Mouse (Mus musculus): ENCODE measurements around the gene Tbc1d20. TPM values are rescaled to one million over a fixed set of nuclear protein-coding genes. Genes with fewer than 3 reads are reported as not detected.
A peak's percentile ranks its signal among the peaks of the same experiment; 100 is the strongest.

The Tbc1d20 gene
- polyA plus RNA-seq, 1 experiment: 27.9 TPM

DNA sequence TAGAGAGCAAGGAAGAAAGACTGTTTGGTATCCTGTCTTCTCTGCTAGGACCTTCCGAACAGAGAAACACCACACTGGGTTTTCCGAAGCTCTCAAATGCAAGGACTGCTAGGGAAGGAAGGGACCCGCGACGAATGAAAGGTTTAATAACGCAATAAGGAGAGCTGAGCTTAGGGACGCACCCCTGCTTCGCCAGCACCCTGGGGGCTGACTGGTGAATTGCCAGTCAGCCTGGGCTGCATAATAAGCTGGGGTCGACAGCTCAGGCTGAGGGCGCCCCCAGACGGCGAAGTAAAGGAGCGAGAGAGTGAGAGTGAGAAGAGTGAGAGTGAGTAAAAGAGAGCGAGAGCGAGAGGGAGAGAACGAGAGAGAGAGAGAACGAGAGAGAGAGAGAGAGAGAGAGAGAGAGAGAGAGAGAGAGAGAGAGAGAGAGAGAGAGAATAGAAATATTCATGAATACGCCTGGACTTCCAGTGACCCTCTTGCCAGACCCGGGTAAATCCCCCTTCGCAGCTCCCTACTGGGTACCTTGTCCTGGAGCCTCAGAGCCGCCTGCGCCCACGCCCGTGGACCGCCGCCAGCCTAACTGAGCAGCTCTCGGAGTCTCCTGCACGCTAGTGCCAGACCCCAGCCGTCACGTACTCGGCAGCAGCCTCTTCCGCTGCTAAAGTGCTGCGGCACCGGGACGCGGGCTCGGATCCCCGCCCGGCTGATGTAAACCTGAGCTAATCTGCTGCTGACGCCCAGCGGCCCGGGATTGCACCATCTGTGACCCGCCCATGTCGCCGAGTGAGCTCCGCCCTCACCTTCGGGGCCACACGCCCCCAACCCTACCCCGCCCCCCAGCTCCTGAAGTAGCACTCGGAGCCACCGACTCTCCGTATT is 49.9 kb downstream of the Tbc1d20 start, which contains the start of gene Trib3:
Trib3 (minus strand) TSS at position 704 of the 885 bp plus-strand sequence.
- peak within 1 kb of the TSS; percentile 74 for H3K4me3 ChIP-seq (replicated peaks; ENCODE audit: control insufficient read depth, low read depth, low read length)
- no peak within 1 kb of the TSS; the same call in 1 of the 2 replicates for H3K27ac ChIP-seq (ENCODE audit: control insufficient read depth, insufficient read depth, low read depth, low read length, poor library complexity)
- peak; percentile 70 for TF ChIP-seq CTCF (IDR thresholded peaks at IDR 0.05; ENCODE audit: control insufficient read depth, insufficient read depth, low read length)
- peak; percentile 35; the same call in 1 of the 2 replicates for TF ChIP-seq POLR2A (IDR thresholded peaks at IDR 0.05; ENCODE audit: borderline replicate concordance, control insufficient read depth, low read depth, low read length)
- no peaks in the 10 kb centered on the region; the same call in none of the 2 replicates for H3K4me1 ChIP-seq (ENCODE audit: control insufficient read depth, insufficient read depth, low read length)
- 1% methylated on average over 52 of the region's 52 CpGs for WGBS

DNA sequence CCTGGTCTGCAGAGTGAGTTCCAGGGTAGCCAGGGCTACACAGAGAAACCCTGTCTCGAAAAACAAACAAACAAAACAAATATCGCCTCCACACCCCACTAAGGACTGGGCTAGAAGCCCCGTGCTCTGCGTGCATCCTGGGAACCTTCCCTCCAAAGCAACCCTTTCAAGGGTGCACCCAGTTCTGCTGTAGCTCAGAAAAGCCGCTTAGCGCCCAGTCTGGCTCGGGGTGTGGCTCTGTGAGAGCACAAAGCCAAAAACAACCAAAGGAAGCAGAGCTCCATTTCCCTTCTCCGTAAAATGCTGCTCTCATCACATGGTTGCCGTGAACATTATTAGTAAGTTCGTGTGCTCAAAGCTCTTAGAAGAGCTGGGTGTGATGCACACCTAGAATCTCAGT is 50.7 kb downstream of the Tbc1d20 start:
- Histone ChIP-seq H3K27ac (ENCODE audit: control insufficient read depth, insufficient read depth, low read depth, low read length, poor library complexity) (no peak overlapping the region), H3K4me3 (replicated peaks; ENCODE audit: control insufficient read depth, low read depth, low read length) (peak overlapping the region; percentile 74), H3K4me1 (ENCODE audit: control insufficient read depth, insufficient read depth, low read length) (no peaks in the 10 kb centered on the region; the same call in none of the 2 replicates)
- no peak for TF ChIP-seq POLR2A (IDR thresholded peaks at IDR 0.05; ENCODE audit: borderline replicate concordance, control insufficient read depth, low read depth, low read length)
- TF ChIP-seq CTCF (IDR thresholded peaks at IDR 0.05; ENCODE audit: control insufficient read depth, insufficient read depth, low read length): no peak
- 9% methylated on average over 10 of the region's 10 CpGs for WGBS

DNA sequence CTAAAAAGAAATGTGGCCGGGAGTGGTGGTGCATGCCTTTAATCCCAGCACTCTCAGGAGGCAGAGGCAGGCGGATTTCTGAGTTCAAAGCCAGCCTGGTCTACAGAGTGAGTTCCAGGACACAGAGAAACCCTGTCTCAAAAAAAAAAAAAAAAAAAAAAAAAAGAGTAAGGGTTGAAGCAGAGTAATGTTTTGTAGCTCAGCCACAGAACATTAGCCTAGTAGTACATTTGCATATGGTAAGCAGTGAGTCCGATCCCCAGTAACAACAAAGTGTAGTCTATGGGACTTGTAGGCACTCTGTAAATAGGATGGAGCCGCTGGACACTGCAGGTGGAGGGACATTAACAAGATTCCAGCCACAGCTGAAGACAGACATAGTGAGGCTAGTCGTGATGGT is 51.3 kb downstream of the Tbc1d20 start:
- TF ChIP-seq CTCF (IDR thresholded peaks at IDR 0.05; ENCODE audit: control insufficient read depth, insufficient read depth, low read length) (no peak), POLR2A (IDR thresholded peaks at IDR 0.05; ENCODE audit: borderline replicate concordance, control insufficient read depth, low read depth, low read length) (no peak)
- WGBS: 82% methylated on average over 5 of the region's 5 CpGs
- Histone ChIP-seq H3K27ac (ENCODE audit: control insufficient read depth, insufficient read depth, low read depth, low read length, poor library complexity) (no peak overlapping the region), H3K4me3 (replicated peaks; ENCODE audit: control insufficient read depth, low read depth, low read length) (no peak overlapping the region), H3K4me1 (ENCODE audit: control insufficient read depth, insufficient read depth, low read length) (no peaks in the 10 kb centered on the region; the same call in none of the 2 replicates)

DNA sequence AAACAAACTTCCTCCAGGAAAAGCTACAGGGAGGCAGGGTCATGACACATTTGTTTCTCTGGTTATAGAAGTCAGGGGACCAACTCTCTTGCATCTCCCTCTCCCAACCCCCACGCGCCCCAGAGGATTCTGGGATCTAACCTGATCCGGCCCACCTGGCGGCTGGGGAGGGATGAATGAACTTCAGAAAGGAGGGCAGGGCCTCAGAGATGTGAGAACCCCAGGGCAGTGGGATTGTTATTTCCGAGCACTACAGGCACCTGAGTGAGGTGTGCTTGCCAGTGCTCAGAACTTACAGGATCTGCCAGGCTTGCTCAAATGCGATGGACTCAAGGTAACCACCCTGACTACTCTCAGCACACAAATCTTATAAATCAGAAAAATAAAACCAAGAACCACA is 51.8 kb downstream of the Tbc1d20 start:
- TF ChIP-seq CTCF (IDR thresholded peaks at IDR 0.05; ENCODE audit: control insufficient read depth, insufficient read depth, low read length): no peak
- Histone ChIP-seq H3K4me3 (replicated peaks; ENCODE audit: control insufficient read depth, low read depth, low read length) (no peak overlapping the region), H3K4me1 (ENCODE audit: control insufficient read depth, insufficient read depth, low read length) (no peaks in the 10 kb centered on the region; the same call in none of the 2 replicates), H3K27ac (ENCODE audit: control insufficient read depth, insufficient read depth, low read depth, low read length, poor library complexity) (no peak overlapping the region)
- 87% methylated on average over 6 of the region's 6 CpGs for WGBS

DNA sequence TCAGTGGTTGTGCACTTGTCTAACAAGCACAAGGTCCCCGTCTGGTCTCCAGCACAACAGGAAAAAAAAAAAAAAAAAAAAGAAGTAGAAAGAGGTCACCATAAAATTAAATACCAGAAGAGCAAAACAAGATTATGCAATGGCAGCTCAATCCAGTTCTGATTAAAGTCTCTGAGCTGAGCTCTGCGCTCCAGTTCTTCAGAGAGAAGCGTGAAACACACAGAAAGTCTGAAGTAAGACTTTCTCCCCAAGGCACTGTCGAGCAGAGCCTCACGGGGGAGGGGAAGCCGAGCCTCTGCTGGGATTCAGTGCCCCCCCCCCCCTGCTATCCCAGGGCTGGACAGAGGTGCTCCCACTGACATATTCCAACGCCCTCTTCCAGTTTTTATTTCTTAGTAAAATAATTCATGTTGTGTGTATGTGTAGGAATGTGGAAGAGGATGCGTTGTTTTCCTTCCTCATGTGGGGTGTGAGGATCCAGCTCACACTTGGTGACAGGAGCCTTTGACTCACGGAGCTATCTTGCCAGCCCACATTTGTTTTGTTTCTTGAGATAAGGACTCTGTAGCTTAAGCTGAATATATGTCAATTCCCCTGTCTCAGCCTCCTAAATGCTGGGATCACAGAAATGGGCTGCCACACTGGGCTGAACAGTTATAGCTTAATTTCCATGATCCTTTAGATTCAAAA is 53.3 kb downstream of the Tbc1d20 start:
- H3K27ac ChIP-seq (ENCODE audit: control insufficient read depth, insufficient read depth, low read depth, low read length, poor library complexity): no peak overlapping the region
- WGBS: 34% methylated on average over 9 of the region's 9 CpGs
- H3K4me3 ChIP-seq (replicated peaks; ENCODE audit: control insufficient read depth, low read depth, low read length): no peak overlapping the region
- TF ChIP-seq POLR2A (IDR thresholded peaks at IDR 0.05; ENCODE audit: borderline replicate concordance, control insufficient read depth, low read depth, low read length) (no peak), CTCF (IDR thresholded peaks at IDR 0.05; ENCODE audit: control insufficient read depth, insufficient read depth, low read length) (no peak)
- no peaks in the 10 kb centered on the region; the same call in none of the 2 replicates for H3K4me1 ChIP-seq (ENCODE audit: control insufficient read depth, insufficient read depth, low read length)

DNA sequence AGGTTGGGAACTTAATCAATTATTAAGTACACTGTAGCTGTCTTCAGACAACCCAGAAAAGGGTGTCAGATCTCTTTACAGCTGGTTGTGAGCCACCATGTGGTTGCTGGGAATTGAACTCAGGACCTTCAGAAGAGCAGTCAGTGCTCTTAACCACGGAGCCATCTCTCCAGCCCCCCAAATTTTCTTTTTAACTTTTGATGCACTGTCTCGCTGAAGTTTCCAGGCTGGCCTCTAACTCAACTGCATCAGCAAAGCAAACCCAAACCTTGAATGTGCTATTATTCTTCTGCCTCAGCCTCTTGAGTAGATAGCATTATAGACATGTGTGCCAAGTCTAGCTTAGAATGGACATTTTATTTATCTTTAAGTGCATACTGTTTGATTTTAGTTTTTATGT is 54.1 kb downstream of the Tbc1d20 start:
- Histone ChIP-seq H3K27ac (ENCODE audit: control insufficient read depth, insufficient read depth, low read depth, low read length, poor library complexity) (no peak overlapping the region), H3K4me1 (ENCODE audit: control insufficient read depth, insufficient read depth, low read length) (no peaks in the 10 kb centered on the region; the same call in none of the 2 replicates), H3K4me3 (replicated peaks; ENCODE audit: control insufficient read depth, low read depth, low read length) (no peak overlapping the region)
- no peak for TF ChIP-seq POLR2A (IDR thresholded peaks at IDR 0.05; ENCODE audit: borderline replicate concordance, control insufficient read depth, low read depth, low read length)
- no peak for TF ChIP-seq CTCF (IDR thresholded peaks at IDR 0.05; ENCODE audit: control insufficient read depth, insufficient read depth, low read length)
- 68% methylated on average over 2 of the region's 2 CpGs for WGBS

DNA sequence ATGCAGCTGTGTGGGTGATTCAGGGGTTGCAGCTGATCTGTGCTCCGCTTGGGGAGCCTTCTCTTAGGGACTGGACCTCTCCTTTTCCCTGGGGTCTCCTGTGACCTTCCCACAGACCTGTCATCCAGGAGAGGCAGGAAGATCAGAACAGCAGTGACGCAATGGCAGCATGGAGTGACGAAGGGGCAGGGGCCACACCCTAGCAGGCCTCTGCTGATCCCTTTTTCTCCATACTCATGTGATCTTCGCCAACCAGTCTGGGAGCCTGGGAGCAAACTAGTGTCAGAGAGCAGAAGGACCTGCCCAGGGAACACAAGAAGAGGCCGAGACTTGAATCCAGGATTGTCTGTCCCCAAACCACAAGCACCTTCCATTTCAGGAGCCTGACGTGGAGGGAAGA is 55.6 kb downstream of the Tbc1d20 start:
- WGBS: 70% methylated on average over 6 of the region's 6 CpGs
- H3K27ac ChIP-seq (ENCODE audit: control insufficient read depth, insufficient read depth, low read depth, low read length, poor library complexity): no peak overlapping the region
- H3K4me3 ChIP-seq (replicated peaks; ENCODE audit: control insufficient read depth, low read depth, low read length): no peak overlapping the region
- H3K4me1 ChIP-seq (ENCODE audit: control insufficient read depth, insufficient read depth, low read length): no peaks in the 10 kb centered on the region; the same call in none of the 2 replicates
- TF ChIP-seq POLR2A (IDR thresholded peaks at IDR 0.05; ENCODE audit: borderline replicate concordance, control insufficient read depth, low read depth, low read length): no peak
- no peak for TF ChIP-seq CTCF (IDR thresholded peaks at IDR 0.05; ENCODE audit: control insufficient read depth, insufficient read depth, low read length)

Data from bone marrow, adult 2 months (tissue).